Mouse (Mus musculus) adrenal gland, adult (tissue): ENCODE results near the gene Dao.

Experiments
- DNase-seq, 2 experiments: peaks; one replicate each; pipeline ENCODE4 v3.0.0; 2022 to 2023; ENCODE audit warnings: low spot score in 1 of 2; ENCODE audit not compliant: inconsistent age in 2 of 2

Gene Dao

GRCm38 (mm10) chr5:114024885-114025284, 21.4 kb downstream of the Dao start:
- no peak for DNase-seq

- DNase-seq, result no peak
These were observed 23.9 kb downstream of the Dao start for GRCm38 (mm10) chr5:114027217-114027944.

- no peak for DNase-seq
These were observed 24.6 kb downstream of the Dao start for GRCm38 (mm10) chr5:114028111-114028510.

GRCm38 (mm10) chr5:114030652-114031051, 27.1 kb downstream of the Dao start:
- no peak for DNase-seq

GRCm38 (mm10) chr5:114032161-114032763, 28.8 kb downstream of the Dao start:
- no peak for DNase-seq

- DNase-seq, result no peak
These were observed 30.9 kb downstream of the Dao start for GRCm38 (mm10) chr5:114034393-114034792.

GRCm38 (mm10) chr5:114035111-114035510, 31.6 kb downstream of the Dao start:
- DNase-seq, result no peak

- no peak for DNase-seq
These were observed 37.0 kb downstream of the Dao start for GRCm38 (mm10) chr5:114040508-114040907.

GRCm38 (mm10) chr5:114040911-114041310, 37.4 kb downstream of the Dao start:
- DNase-seq, result no peak

- peak; percentile 33 to 64 for DNase-seq
These were observed 37.9 kb downstream of the Dao start for GRCm38 (mm10) chr5:114041327-114041930.

GRCm38 (mm10) chr5:114043800-114044199, 40.3 kb downstream of the Dao start:
- DNase-seq, result no peak

GRCm38 (mm10) chr5:114045134-114045533, 41.6 kb downstream of the Dao start:
- peak in 1 of 2 experiments; percentile 40 for DNase-seq

- DNase-seq, result no peak
These were observed 42.6 kb downstream of the Dao start for GRCm38 (mm10) chr5:114046151-114046550.

GRCm38 (mm10) chr5:114046604-114047003, 43.1 kb downstream of the Dao start:
- DNase-seq, result no peak

- no peak for DNase-seq
These were observed 43.7 kb downstream of the Dao start for GRCm38 (mm10) chr5:114047182-114047581.

GRCm38 (mm10) chr5:114048731-114049308, 45.3 kb downstream of the Dao start:
- no peak for DNase-seq

GRCm38 (mm10) chr5:114052246-114052761, 48.8 kb downstream of the Dao start:
- DNase-seq, result peak; percentile 78 to 90

GRCm38 (mm10) chr5:114057129-114057731, 53.7 kb downstream of the Dao start:
- no peak for DNase-seq

GRCm38 (mm10) chr5:114061675-114062074, 58.2 kb downstream of the Dao start:
- DNase-seq, result no peak

GRCm38 (mm10) chr5:114063958-114064357, 60.5 kb downstream of the Dao start:
- DNase-seq, result no peak

GRCm38 (mm10) chr5:114065161-114065560, 61.7 kb downstream of the Dao start, which contains the start of gene Usp30:
Gene Usp30 (plus strand): TSS chr5:114065461.
- no peak for DNase-seq
